Mouse (Mus musculus) left cerebral cortex, adult 11 months (tissue): ENCODE data around the gene Gm10715.
"Not testable (repeated sequence)": the region's sequence is repeated elsewhere in the genome, so short reads cannot be mapped to it uniquely, and the experiment has no call there.

Experiments
- DNase-seq: peaks from one replicate; pipeline ENCODE4 v3.0.0; 2022; ENCODE audit warnings: low spot score

Gm10715 gene

DNA sequence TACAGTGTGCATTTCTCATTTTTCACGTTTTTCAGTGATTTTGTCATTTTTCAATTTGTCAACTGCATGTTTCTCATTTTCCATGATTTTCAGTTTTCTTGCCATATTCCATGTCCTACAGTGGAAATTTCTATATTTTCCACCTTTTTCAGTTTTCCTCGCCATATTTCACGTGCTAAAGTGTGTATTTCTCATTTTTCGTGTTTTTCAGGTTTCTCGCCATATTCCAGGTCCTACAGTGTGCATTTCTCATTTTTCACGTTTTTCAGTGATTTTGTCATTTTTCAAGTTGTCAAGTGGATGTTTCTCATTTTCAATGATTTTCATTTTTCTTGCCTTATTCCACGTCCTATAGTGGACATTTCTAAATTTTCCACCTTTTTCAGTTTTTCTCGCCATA lies at the start of gene Gm10715:
Gm10715 (plus strand) TSS at position 301 of the 400 bp plus-strand sequence.
- not testable (repeated sequence) for DNase-seq

DNA sequence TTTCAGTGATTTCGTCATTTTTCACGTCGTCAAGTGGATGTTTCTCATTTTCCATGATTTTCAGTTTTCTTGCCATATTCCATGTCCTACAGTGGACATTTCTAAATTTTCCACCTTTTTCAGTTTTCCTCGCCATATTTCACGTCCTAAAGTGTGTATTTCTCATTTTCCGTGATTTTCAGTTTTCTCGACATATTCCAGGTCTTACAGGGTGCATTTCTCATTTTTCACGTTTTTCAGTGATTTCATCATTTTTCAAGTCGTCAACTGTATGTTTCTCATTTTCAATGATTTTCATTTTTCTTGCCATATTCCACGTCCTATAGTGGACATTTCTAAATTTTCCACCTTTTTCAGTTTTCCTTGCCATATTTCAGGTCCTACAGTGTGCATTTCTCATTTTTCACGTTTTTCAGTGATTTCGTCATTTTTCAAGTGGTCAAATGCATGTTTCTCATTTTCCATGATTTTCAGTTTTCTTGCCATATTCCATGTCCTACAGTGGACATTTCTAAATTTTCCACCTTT lies 36.2 kb upstream of the Gm10715 start, which contains the start of gene Gm10722:
Gm10722 (plus strand) TSS at position 478 of the 528 bp plus-strand sequence.
- not testable (repeated sequence) for DNase-seq

DNA sequence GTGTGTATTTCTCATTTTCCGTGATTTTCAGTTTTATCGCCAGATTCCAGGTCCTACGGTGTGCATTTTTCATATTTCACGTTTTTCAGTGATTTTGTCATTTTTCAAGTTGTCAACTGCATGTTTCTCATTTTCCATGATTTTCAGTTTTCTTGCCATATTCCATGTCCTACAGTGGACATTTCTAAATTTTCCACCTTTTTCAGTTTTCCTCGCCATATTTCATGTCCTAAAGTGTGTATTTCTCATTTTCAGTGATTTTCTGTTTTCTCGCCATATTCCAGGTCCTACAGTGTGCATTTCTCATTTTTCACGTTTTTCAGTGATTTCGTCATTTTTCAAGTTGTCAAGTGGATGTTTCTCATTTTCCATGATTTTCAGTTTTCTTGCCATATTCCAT lies 35.7 kb upstream of the Gm10715 start:
- DNase-seq: not testable (repeated sequence)

DNA sequence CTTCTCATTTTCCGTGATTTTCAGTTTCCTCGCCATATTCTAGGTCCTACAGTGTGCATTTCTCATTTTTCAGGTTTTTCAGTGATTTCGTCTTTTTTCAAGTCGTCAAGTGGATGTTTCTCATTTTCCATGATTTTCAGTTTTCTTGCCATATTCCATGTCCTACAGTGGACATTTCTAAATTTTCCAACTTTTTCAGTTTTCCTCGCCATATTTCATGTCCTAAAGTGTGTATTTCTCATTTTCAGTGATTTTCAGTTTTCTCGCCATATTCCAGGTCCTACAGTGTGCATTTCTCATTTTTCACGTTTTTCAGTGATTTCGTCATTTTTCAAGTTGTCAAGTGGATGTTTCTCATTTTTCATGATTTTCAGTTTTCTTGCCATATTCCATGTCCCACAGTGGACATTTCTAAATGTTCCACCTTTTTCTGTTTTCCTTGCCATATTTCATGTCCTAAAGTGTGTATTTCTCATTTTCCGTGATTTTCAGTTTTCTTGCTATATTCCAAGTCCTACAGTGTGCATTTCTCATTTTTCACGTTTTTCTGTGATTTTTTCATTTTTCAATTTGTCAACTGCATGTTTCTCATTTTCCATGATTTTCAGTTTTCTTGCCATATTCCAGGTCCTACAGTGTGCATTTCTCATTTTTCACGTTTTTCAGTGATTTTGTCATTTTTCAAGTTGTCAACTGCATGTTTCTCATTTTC lies 34.6 kb upstream of the Gm10715 start:
- DNase-seq: peak; percentile 100

DNA sequence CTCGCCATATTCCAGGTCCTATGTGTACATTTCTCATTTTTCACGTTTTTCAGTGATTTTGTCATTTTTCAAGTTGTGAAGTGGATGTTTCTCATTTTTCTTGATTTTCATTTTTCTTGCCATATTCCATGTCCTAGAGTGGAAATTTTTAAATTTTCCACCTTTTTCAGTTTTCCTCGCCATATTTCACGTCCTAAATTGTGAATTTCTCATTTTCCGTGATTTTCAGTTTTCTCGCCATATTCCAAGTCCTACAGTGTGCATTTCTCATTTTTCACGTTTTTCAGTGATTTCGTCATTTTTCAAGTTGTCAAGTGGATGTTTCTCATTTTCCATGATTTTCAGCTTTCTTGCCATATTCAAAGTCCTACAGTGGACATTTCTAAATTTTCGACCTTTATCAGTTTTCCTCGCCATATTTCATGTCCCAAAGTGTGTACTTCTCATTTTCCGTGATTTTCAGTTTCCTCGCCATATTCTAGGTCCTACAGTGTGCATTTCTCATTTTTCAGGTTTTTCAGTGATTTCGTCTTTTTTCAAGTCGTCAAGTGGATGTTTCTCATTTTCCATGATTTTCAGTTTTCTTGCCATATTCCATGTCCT lies 33.8 kb upstream of the Gm10715 start, which contains the start of gene Gm11168:
Gm11168 (plus strand) TSS at position 553 of the 603 bp plus-strand sequence.
- DNase-seq: not testable (repeated sequence)

DNA sequence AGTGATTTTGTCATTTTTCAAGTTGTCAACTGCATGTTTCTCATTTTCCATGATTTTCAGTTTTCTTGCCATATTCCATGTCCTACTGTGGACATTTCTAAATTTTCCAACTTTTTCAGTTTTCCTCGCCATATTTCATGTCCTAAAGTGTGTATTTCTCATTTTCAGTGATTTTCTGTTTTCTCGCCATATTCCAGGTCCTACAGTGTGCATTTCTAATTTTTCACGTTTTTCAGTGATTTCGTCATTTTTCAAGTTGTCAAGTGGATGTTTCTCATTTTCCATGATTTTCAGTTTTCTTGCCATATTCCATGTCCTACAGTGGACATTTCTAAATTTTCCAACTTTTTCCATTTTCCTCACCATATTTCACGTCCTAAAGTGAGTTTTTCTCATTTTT lies 30.5 kb upstream of the Gm10715 start:
- not testable (repeated sequence) for DNase-seq

DNA sequence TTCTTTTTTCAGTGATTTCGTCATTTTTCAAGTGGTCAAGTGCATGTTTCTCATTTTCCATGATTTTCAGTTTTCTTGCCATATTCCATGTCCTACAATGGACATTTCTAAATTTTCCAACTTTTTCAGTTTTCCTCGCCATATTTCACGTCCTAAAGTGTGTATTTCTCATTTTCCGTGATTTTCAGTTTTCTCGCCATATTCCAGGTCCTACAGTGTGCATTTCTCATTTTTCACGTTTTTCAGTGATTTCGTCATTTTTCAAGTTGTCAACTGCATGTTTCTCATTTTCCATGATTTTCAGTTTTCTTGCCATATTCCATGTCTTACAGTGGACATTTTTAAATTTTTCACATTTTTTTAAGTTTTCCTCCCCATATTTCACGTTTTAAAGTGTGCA lies 30.0 kb upstream of the Gm10715 start:
- peak; percentile 95 for DNase-seq

DNA sequence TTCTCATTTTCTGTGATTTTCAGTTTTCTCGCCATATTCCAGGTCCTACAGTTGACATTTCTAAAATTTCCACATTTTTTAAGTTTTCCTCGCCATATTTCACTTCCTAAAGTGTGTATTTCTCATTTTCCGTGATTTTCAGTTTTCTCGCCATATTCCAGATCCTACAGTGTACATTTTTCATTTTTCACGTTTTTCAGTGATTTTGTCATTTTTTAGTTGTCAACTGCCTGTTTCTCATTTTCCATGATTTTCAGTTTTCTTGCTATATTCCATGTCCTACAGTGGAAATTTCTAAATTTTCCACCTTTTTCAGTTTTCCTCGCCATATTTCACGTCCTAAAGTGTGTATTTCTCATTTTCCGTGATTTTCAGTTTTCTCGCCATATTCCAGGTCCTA lies 29.4 kb upstream of the Gm10715 start:
- not testable (repeated sequence) for DNase-seq

DNA sequence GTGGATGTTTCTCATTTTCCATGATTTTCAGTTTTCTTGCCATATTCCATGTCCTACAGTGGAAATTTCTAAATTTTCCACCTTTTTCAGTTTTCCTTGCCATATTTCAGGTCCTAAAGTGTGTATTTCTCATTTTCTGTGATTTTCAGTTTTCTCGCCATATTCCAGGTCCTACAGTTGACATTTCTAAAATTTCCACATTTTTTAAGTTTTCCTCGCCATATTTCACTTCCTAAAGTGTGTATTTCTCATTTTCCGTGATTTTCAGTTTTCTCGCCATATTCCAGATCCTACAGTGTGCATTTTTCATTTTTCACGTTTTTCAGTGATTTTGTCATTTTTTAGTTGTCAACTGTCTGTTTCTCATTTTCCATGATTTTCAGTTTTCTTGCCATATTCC lies 27.3 kb upstream of the Gm10715 start:
- not testable (repeated sequence) for DNase-seq

DNA sequence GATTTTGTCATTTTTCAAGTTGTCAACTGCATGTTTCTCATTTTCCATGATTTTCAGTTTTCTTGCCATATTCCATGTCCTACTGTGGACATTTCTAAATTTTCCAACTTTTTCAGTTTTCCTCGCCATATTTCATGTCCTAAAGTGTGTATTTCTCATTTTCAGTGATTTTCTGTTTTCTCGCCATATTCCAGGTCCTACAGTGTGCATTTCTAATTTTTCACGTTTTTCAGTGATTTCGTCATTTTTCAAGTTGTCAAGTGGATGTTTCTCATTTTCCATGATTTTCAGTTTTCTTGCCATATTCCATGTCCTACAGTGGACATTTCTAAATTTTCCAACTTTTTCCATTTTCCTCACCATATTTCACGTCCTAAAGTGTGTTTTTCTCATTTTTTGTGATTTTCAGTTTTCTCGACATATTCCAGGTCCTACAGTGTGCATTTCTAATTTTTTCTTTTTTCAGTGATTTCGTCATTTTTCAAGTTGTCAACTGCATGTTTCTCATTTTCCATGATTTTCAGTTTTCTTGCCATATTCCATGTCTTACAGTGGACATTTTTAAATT lies 24.5 kb upstream of the Gm10715 start:
- DNase-seq: not testable (repeated sequence)

DNA sequence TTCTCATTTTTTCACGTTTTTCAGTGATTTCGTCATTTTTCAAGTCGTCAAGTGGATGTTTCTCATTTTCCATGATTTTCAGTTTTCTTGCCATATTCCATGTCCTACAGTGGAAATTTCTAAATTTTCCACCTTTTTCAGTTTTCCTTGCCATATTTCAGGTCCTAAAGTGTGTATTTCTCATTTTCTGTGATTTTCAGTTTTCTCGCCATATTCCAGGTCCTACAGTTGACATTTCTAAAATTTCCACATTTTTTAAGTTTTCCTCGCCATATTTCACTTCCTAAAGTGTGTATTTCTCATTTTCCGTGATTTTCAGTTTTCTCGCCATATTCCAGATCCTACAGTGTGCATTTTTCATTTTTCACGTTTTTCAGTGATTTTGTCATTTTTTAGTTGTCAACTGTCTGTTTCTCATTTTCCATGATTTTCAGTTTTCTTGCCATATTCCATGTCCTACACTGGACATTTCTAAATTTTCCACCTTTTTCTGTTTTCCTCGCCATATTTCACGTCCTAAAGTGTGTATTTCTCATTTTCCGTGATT lies 23.9 kb upstream of the Gm10715 start, which contains the start of gene Gm10721:
Gm10721 (plus strand) TSS at position 408 of the 547 bp plus-strand sequence.
- DNase-seq: not testable (repeated sequence)

DNA sequence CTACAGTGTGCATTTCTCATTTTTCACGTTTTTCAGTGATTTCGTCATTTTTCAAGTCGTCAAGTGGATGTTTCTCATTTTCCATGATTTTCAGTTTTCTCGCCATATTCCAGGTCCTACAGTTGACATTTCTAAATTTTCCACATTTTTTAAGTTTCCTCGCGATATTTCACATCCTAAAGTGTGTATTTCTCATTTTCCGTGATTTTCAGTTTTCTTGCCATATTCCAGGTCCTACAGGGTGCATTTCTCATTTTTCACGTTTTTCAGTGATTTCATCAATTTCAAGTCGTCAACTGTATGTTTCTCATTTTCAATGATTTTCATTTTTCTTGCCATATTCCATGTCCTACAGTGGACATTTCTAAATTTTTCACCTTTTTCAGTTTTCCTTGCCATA lies 21.3 kb upstream of the Gm10715 start, which contains the start of gene Gm10720:
Gm10720 (plus strand) TSS at position 301 of the 400 bp plus-strand sequence.
- not testable (repeated sequence) for DNase-seq

DNA sequence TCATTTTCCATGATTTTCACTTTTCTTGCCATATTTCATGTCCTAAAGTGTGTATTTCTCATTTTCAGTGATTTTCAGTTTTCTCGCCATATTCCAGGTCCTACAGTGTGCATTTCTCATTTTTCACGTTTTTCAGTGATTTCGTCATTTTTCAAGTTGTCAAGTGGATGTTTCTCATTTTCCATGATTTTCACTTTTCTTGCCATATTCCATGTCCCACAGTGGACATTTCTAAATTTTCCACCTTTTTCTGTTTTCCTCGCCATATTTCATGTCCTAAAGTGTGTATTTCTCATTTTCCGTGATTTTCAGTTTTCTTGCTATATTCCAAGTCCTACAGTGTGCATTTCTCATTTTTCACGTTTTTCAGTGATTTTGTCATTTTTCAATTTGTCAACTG lies 20.8 kb upstream of the Gm10715 start:
- DNase-seq: not testable (repeated sequence)

DNA sequence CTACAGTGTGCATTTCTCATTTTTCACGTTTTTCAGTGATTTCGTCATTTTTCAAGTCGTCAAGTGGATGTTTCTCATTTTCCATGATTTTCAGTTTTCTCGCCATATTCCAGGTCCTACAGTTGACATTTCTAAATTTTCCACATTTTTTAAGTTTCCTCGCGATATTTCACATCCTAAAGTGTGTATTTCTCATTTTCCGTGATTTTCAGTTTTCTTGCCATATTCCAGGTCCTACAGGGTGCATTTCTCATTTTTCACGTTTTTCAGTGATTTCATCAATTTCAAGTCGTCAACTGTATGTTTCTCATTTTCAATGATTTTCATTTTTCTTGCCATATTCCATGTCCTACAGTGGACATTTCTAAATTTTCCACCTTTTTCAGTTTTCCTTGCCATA lies 19.6 kb upstream of the Gm10715 start, which contains the start of gene Gm10719:
Gm10719 (plus strand) TSS at position 301 of the 400 bp plus-strand sequence.
- DNase-seq: not testable (repeated sequence)

DNA sequence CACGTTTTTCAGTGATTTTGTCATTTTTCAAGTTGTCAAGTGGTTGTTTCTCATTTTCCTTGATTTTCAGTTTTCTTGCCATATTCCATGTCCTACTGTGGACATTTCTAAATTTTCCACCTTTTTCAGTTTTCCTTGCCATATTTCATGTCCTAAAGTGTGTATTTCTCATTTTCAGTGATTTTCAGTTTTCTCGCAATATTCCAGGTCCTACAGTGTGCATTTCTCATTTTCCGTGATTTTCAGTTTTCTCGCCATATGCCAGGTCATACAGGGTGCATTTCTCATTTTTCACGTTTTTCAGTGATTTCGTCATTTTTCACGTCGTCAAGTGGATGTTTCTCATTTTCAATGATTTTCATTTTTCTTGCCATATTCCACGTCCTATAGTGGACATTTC lies 17.7 kb upstream of the Gm10715 start:
- peak; percentile 29 for DNase-seq

DNA sequence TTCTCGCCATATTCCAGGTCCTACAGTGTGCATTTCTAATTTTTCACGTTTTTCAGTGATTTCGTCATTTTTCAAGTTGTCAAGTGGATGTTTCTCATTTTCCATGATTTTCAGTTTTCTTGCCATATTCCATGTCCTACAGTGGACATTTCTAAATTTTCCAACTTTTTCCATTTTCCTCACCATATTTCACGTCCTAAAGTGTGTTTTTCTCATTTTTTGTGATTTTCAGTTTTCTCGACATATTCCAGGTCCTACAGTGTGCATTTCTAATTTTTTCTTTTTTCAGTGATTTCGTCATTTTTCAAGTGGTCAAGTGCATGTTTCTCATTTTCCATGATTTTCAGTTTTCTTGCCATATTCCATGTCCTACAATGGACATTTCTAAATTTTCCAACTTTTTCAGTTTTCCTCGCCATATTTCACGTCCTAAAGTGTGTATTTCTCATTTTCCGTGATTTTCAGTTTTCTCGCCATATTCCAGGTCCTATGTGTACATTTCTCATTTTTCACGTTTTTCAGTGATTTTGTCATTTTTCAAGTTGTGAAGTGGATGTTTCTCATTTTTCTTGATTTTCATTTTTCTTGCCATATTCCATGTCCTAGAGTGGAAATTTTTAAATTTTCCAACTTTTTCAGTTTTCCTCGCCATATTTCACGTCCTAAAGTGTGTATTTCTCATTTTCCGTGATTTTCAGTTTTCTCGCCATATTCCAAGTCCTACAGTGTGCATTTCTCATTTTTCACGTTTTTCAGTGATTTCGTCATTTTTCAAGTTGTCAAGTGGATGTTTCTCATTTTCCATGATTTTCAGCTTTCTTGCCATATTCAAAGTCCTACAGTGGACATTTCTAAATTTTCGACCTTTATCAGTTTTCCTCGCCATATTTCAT lies 16.6 kb upstream of the Gm10715 start:
- peak; percentile 34 for DNase-seq

DNA sequence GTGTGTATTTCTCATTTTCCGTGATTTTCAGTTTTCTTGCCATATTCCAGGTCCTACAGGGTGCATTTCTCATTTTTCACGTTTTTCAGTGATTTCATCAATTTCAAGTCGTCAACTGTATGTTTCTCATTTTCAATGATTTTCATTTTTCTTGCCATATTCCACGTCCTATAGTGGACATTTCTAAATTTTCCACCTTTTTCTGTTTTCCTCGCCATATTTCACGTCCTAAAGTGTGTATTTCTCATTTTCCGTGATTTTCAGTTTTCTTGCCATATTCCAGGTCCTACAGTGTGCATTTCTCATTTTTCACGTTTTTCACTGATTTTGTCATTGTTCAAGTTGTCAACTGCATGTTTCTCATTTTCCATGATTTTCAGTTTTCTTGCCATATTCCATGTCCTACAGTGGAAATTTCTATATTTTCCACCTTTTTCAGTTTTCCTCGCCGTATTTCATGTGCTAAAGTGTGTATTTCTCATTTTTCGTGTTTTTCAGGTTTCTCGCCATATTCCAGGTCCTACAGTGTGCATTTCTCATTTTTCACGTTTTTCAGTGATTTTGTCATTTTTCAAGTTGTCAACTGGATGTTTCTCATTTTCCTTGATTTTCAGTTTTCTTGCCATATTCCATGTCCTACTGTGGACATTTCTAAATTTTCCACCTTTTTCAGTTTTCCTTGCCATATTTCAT lies 14.2 kb upstream of the Gm10715 start:
- peak; percentile 73 for DNase-seq

DNA sequence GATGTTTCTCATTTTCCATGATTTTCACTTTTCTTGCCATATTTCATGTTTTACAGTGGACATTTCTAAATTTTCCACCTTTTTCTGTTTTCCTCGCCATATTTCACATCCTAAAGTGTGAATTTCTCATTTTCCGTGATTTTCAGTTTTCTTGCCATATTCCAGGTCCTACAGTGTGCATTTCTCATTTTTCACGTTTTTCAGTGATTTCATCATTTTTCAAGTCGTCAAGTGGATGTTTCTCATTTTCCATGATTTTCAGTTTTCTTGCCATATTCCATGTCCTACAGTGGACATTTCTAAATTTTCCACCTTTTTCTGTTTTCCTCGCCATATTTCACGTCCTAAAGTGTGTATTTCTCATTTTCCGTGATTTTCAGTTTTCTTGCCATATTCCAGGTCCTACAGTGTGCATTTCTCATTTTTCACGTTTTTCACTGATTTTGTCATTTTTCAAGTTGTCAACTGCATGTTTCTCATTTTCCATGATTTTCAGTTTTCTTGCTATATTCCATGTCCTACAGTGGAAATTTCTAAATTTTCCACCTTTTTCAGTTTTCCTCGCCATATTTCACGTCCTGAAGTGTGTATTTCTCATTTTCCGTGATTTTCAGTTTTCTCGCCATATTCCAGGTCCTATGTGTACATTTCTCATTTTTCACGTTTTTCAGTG lies 13.2 kb upstream of the Gm10715 start, which contains the start of gene Gm10718:
Gm10718 (plus strand) TSS at position 236 of the 673 bp plus-strand sequence.
- DNase-seq: peak; percentile 14

DNA sequence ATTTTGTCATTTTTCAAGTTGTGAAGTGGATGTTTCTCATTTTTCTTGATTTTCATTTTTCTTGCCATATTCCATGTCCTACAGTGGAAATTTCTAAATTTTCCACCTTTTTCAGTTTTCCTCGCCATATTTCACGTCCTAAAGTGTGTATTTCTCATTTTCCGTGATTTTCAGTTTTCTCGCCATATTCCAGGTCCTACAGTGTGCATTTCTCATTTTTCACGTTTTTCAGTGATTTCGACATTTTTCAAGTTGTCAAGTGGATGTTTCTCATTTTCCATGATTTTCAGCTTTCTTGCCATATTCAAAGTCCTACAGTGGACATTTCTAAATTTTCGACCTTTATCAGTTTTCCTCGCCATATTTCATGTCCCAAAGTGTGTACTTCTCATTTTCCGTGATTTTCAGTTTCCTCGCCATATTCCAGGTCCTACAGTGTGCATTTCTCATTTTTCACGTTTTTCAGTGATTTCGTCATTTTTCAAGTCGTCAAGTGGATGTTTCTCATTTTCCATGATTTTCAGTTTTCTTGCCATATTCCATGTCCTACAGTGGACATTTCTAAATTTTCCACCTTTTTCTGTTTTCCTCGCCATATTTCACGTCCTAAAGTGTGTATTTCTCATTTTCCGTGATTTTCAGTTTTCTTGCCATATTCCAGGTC lies 12.6 kb upstream of the Gm10715 start:
- peak; percentile 94 for DNase-seq
